Mouse (Mus musculus): ENCODE results near the gene Sdr39u1. TPM values are rescaled to one million over a fixed set of nuclear protein-coding genes. Genes with fewer than 3 reads are reported as not detected.

Sdr39u1 gene
- polyA plus RNA-seq, 1 experiment from 2014 or later = 61.3 TPM

DNA sequence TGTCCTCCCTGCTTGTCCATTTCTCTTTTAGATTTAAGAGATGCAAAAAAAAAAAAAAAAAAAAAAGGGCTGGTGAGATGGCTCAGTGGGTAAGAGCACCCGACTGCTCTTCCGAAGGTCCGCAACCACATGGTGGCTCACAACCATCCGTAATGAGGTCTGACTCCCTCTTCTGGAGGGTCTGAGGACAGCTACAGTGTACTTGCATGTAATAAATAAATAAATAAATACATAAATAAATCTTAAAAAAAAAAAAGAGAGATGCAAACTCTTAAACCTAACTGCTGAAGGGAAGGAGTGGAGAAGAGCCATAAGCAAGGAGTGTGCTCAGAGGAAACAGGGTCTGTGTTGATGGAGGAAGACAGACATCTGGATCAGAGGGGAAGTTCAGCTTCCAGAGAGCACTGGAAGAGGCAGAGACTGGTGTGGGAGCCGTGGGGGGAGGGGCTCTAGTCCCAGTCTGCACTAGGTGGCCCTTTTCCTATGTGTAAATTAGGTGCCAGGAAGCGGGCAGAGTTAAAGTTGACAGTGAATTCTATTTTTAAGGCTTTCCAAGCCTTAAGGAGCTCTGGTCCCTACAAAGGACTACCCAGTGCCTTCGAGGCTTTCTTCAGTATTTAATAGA lies 21.7 kb downstream of the Sdr39u1 start:
- no peak overlapping the region for H3K4me3 ChIP-seq (ENCODE audit: low read length)
- H3K27me3 ChIP-seq (ENCODE audit: control insufficient read depth, insufficient read depth, low read length) = no peaks in the 10 kb centered on the region
- 15% methylated on average over 7 of the region's 7 CpGs for WGBS
- H3K27ac ChIP-seq (ENCODE audit: low read depth, low read length) = no peak overlapping the region
- H3K4me2 ChIP-seq (replicated peaks; ENCODE audit: low read depth, low read length) = peak overlapping the region; percentile 36
- no peak overlapping the region for H3K9ac ChIP-seq (ENCODE audit: low read depth, low read length)
- ATAC-seq (ENCODE audit: low FRiP score, low TSS enrichment) = 0 out of 2 replicates have a peak, but pooled peaks have one; percentile 36
- H3K4me1 ChIP-seq (ENCODE audit: control insufficient read depth, insufficient read depth, low read length) = peaks cover 22% of the 10 kb centered on the region
- H3K9me3 ChIP-seq (ENCODE audit: control insufficient read depth, low read length) = no peaks in the 10 kb centered on the region
- H3K36me3 ChIP-seq (ENCODE audit: control insufficient read depth, insufficient read depth, low read length) = no peaks in the 10 kb centered on the region

- Histone ChIP-seq H3K9ac (ENCODE audit: low read depth, low read length) (peak overlapping the region; percentile 35; the same call in 1 of the 2 replicates), H3K4me3 (ENCODE audit: low read length) (peak overlapping the region; percentile 20; the same call in 1 of the 2 replicates), H3K27ac (ENCODE audit: low read depth, low read length) (peak overlapping the region; percentile 38; the same call in 1 of the 2 replicates), H3K9me3 (ENCODE audit: control insufficient read depth, low read length) (no peaks in the 10 kb centered on the region), H3K4me1 (ENCODE audit: control insufficient read depth, insufficient read depth, low read length) (peaks cover 24% of the 10 kb centered on the region), H3K36me3 (ENCODE audit: control insufficient read depth, insufficient read depth, low read length) (peaks cover 3% of the 10 kb centered on the region), H3K27me3 (ENCODE audit: control insufficient read depth, insufficient read depth, low read length) (no peaks in the 10 kb centered on the region), H3K4me2 (replicated peaks; ENCODE audit: low read depth, low read length) (peak overlapping the region; percentile 36)
- ATAC-seq (ENCODE audit: low FRiP score, low TSS enrichment) = peak; percentile 55; the same call in 1 of the 2 replicates
- WGBS = 3% methylated on average over 14 of the region's 14 CpGs
Measured at GRCm38 (mm10) chr14:55877469-55878315, 22.4 kb downstream of the Sdr39u1 start.

GRCm38 (mm10) chr14:55873714-55874683 lies 26.1 kb downstream of the Sdr39u1 start:
- Histone ChIP-seq H3K4me3 (ENCODE audit: low read length) (no peak overlapping the region), H3K9ac (ENCODE audit: low read depth, low read length) (peak overlapping the region; percentile 29; the same call in 1 of the 2 replicates), H3K36me3 (ENCODE audit: control insufficient read depth, insufficient read depth, low read length) (peaks cover 40% of the 10 kb centered on the region), H3K4me1 (ENCODE audit: control insufficient read depth, insufficient read depth, low read length) (peaks cover 22% of the 10 kb centered on the region), H3K9me3 (ENCODE audit: control insufficient read depth, low read length) (no peaks in the 10 kb centered on the region), H3K27me3 (ENCODE audit: control insufficient read depth, insufficient read depth, low read length) (no peaks in the 10 kb centered on the region), H3K4me2 (replicated peaks; ENCODE audit: low read depth, low read length) (peak overlapping the region; percentile 26; the same call in 1 of the 2 replicates), H3K27ac (ENCODE audit: low read depth, low read length) (no peak overlapping the region)
- 15% methylated on average over 30 of the region's 30 CpGs for WGBS
- peak; percentile 43 for ATAC-seq (ENCODE audit: low FRiP score, low TSS enrichment)

GRCm38 (mm10) chr14:55873242-55873713 lies 26.8 kb downstream of the Sdr39u1 start:
- no peak overlapping the region for H3K27ac ChIP-seq (ENCODE audit: low read depth, low read length)
- H3K4me2 ChIP-seq (replicated peaks; ENCODE audit: low read depth, low read length) = no peak overlapping the region; the same call in 1 of the 2 replicates

DNA sequence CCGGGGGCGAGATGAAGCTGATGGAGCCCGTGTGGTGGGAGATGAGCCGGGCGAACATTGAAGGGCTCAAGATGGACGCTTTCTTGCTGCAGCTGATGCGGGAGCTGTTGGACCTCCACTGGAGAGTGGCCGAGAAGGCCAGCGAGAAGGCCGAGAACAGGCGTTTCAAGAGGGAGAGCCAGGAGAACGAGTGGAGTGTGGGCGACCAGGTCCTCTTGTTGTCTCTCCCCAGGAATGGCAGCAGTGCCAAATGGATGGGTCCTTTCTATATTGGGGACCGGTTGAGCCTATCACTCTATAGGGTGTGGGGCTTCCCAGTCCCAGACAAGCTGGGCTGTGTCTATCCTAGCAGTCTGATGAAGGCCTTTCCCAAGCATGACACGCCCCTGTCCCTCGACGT lies 27.5 kb downstream of the Sdr39u1 start:
- Histone ChIP-seq H3K27me3 (ENCODE audit: control insufficient read depth, insufficient read depth, low read length) (no peaks in the 10 kb centered on the region), H3K4me3 (ENCODE audit: low read length) (no peak overlapping the region), H3K4me2 (replicated peaks; ENCODE audit: low read depth, low read length) (no peak overlapping the region), H3K27ac (ENCODE audit: low read depth, low read length) (no peak overlapping the region), H3K9me3 (ENCODE audit: control insufficient read depth, low read length) (no peaks in the 10 kb centered on the region), H3K36me3 (ENCODE audit: control insufficient read depth, insufficient read depth, low read length) (peaks cover 54% of the 10 kb centered on the region), H3K4me1 (ENCODE audit: control insufficient read depth, insufficient read depth, low read length) (0 out of 2 replicates have a peak, but pooled peaks cover 12% of the 10 kb centered on the region), H3K9ac (ENCODE audit: low read depth, low read length) (no peak overlapping the region)
- 0 out of 2 replicates have a peak, but pooled peaks have one; percentile 14 for ATAC-seq (ENCODE audit: low FRiP score, low TSS enrichment)
- 90% methylated on average over 17 of the region's 17 CpGs for WGBS

More at GRCm38 (mm10) chr14:55873242-55873713, 26.8 kb downstream of the Sdr39u1 start:
- no peak for ATAC-seq (ENCODE audit: low FRiP score, low TSS enrichment)
- WGBS = 86% methylated on average over 8 of the region's 8 CpGs
- Histone ChIP-seq H3K4me3 (ENCODE audit: low read length) (no peak overlapping the region), H3K27me3 (ENCODE audit: control insufficient read depth, insufficient read depth, low read length) (no peaks in the 10 kb centered on the region), H3K36me3 (ENCODE audit: control insufficient read depth, insufficient read depth, low read length) (peaks cover 47% of the 10 kb centered on the region), H3K4me1 (ENCODE audit: control insufficient read depth, insufficient read depth, low read length) (peaks cover 18% of the 10 kb centered on the region; the same call in 1 of the 2 replicates), H3K9me3 (ENCODE audit: control insufficient read depth, low read length) (no peaks in the 10 kb centered on the region), H3K9ac (ENCODE audit: low read depth, low read length) (peak overlapping the region; percentile 29; the same call in 1 of the 2 replicates)

- ATAC-seq (ENCODE audit: low FRiP score, low TSS enrichment) = no peak
- 0 out of 2 replicates have a peak, but pooled peaks cover 9% of the 10 kb centered on the region for H3K4me1 ChIP-seq (ENCODE audit: control insufficient read depth, insufficient read depth, low read length)
- H3K27ac ChIP-seq (ENCODE audit: low read depth, low read length) = no peak overlapping the region
- H3K4me2 ChIP-seq (replicated peaks; ENCODE audit: low read depth, low read length) = no peak overlapping the region
- no peaks in the 10 kb centered on the region for H3K27me3 ChIP-seq (ENCODE audit: control insufficient read depth, insufficient read depth, low read length)
- H3K36me3 ChIP-seq (ENCODE audit: control insufficient read depth, insufficient read depth, low read length) = peaks cover 58% of the 10 kb centered on the region
- WGBS = 91% methylated on average over 12 of the region's 12 CpGs
- H3K9me3 ChIP-seq (ENCODE audit: control insufficient read depth, low read length) = no peaks in the 10 kb centered on the region
- no peak overlapping the region for H3K9ac ChIP-seq (ENCODE audit: low read depth, low read length)
- no peak overlapping the region for H3K4me3 ChIP-seq (ENCODE audit: low read length)
Measured at GRCm38 (mm10) chr14:55872039-55872438, 28.1 kb downstream of the Sdr39u1 start.

- Histone ChIP-seq H3K27me3 (ENCODE audit: control insufficient read depth, insufficient read depth, low read length) (no peaks in the 10 kb centered on the region), H3K36me3 (ENCODE audit: control insufficient read depth, insufficient read depth, low read length) (peaks cover 83% of the 10 kb centered on the region), H3K4me1 (ENCODE audit: control insufficient read depth, insufficient read depth, low read length) (0 out of 2 replicates have a peak, but pooled peaks cover 9% of the 10 kb centered on the region), H3K9me3 (ENCODE audit: control insufficient read depth, low read length) (no peaks in the 10 kb centered on the region), H3K9ac (ENCODE audit: low read depth, low read length) (no peak overlapping the region), H3K27ac (ENCODE audit: low read depth, low read length) (no peak overlapping the region), H3K4me3 (ENCODE audit: low read length) (no peak overlapping the region), H3K4me2 (replicated peaks; ENCODE audit: low read depth, low read length) (no peak overlapping the region)
- no peak for ATAC-seq (ENCODE audit: low FRiP score, low TSS enrichment)
- WGBS = over 99% methylated on average over 6 of the region's 6 CpGs
Measured at GRCm38 (mm10) chr14:55869538-55869937, 30.6 kb downstream of the Sdr39u1 start.
